ENCODE assay signal across 13 mouse cellular contexts in genomic region chr9:111475973-111476372, GRCm38 (mm10). TPM values are rescaled to one million over a fixed set of nuclear protein-coding genes. Genes with fewer than 3 reads are reported as not detected.
"Had no signal": no experiment of that assay in that cellular context is flagged by ENCODE, and none has a peak within 500 bp of the region (broad histone marks: within the 10 kb centered on the region; RNA-seq: fewer than 3 reads in every experiment).

No protein-coding gene starts in this region.

- H3K4me3 ChIP-seq: liver, embryonic 15.5 days had no signal

- H3K4me1 ChIP-seq: liver, embryonic 15.5 days had no signal

- H3K27me3 ChIP-seq: liver, embryonic 15.5 days had no signal

- H3K27ac ChIP-seq: kidney, postnatal 0 days; liver, embryonic 15.5 days had no signal

- ATAC-seq: lung, postnatal 0 days had no signal

- H3K4me2 ChIP-seq: liver, embryonic 11.5 days; liver, embryonic 15.5 days had no signal

- H3K9me3 ChIP-seq: liver, embryonic 15.5 days had no signal

- DNase-seq: kidney, adult 9 months; kidney, postnatal 36 days; left cerebral cortex, postnatal 4 days; lung, adult 2 months; lung, postnatal 36 days; right cerebral cortex, adult 18-20 months; right cerebral cortex, postnatal 25 days; thymus, postnatal 4 days had no signal

- H3K36me3 ChIP-seq: liver, embryonic 15.5 days had no signal

- H3K9ac ChIP-seq: liver, embryonic 15.5 days had no signal

RNA-seq across cellular contexts. Expression of gene Dclk3, which starts 37.1 kb away (rescaled TPM):
- total RNA-seq: megakaryocyte progenitor cell, adult 5-6 weeks had no signal
- polyA plus RNA-seq: liver, embryonic 15.5 days had no signal
